Mouse (Mus musculus) forebrain, postnatal 0 days (tissue): ENCODE measurements around the gene Hist1h2an. TPM values are rescaled to one million over a fixed set of nuclear protein-coding genes. Genes with fewer than 3 reads are reported as not detected.
"Not testable (repeated sequence)": the region's sequence is repeated elsewhere in the genome, so short reads cannot be mapped to it uniquely, and the experiment has no call there.

Experiments
- ATAC-seq: fragments of 200-750 bp; cut with Nextera tagmentation; 2 replicates; pipeline ENCODE4 v1.8.0; 2017; ENCODE audit warnings: mild to moderate bottlenecking, moderate library complexity
- DNase-seq: peaks from one replicate; pipeline ENCODE4 v3.0.0-alpha.2; 2015
- H3K27ac ChIP-seq: fragments of 300-500 bp; sonication (generic); 2 replicates; pipeline ENCODE4 v1.5.1; 2014; ENCODE audit warnings: low read depth, mild to moderate bottlenecking, antibody characterized with exemption, low read length, moderate library complexity, mixed read lengths
- H3K27me3 ChIP-seq: fragments of 300-500 bp; sonication (generic); 2 replicates; pipeline ENCODE4 v1.6.1; 2014; ENCODE audit warnings: mild to moderate bottlenecking, low read length, mixed read lengths; ENCODE audit not compliant: insufficient read depth
- H3K36me3 ChIP-seq: fragments of 300-500 bp; sonication (generic); 2 replicates; pipeline ENCODE4 v1.6.1; 2014; ENCODE audit warnings: mild to moderate bottlenecking, moderate library complexity; ENCODE audit not compliant: insufficient read depth
- H3K4me1 ChIP-seq: fragments of 300-500 bp; sonication (generic); 2 replicates; pipeline ENCODE4 v1.6.1; 2014; ENCODE audit warnings: antibody characterized with exemption; ENCODE audit not compliant: insufficient read depth
- H3K4me2 ChIP-seq: fragments of 300-500 bp; sonication (generic); 2 replicates; pipeline ENCODE4 v1.6.1; 2014; ENCODE audit warnings: low read depth, mild to moderate bottlenecking, moderate library complexity
- H3K4me3 ChIP-seq: fragments of 300-500 bp; sonication (generic); 2 replicates; pipeline ENCODE4 v1.5.1; 2014; ENCODE audit warnings: low read depth, low read length, mixed read lengths
- H3K9ac ChIP-seq: fragments of 300-500 bp; sonication (generic); 2 replicates; pipeline ENCODE4 v1.6.1; 2014; ENCODE audit warnings: mild to moderate bottlenecking
- H3K9me3 ChIP-seq: fragments of 300-500 bp; sonication (generic); 2 replicates; pipeline ENCODE4 v1.6.1; 2016; ENCODE audit warnings: low read length
- CTCF ChIP-seq: sonication (generic); IDR thresholded peaks from 2 replicates; pipeline ENCODE4 v1.5.1; 2016; ENCODE audit warnings: antibody characterized with exemption, control low read depth, low read depth
- WGBS: fragments of 180-500 bp; shearing (Covaris S2); extraction: QIAGEN DNeasy Blood & Tissue Kit; methylation state at CpG from one replicate; pipeline ENCODE4 v1.1.7; 2014; 5-methylcytosine and 5-hydroxymethylcytosine counted together
- microRNA-seq, 2 experiments: library from miRNA; unstranded; fragments of <30 nt; microRNA quantifications; one replicate each; pipeline ENCODE4; 2016
- polyA plus RNA-seq: library from polyadenylated mRNA; unstranded; fragments of >200 nt; fragmentation: Nextera tagmentation; extraction: Ambion mirVana; gene quantifications from 2 replicates; pipeline ENCODE4 v1.2.1, GENCODE M21; 2015
- total RNA-seq: library from RNA; depleted of rRNA; stranded (reverse); fragments of >200 nt; gene quantifications from 2 replicates; pipeline ENCODE4 v1.2.3, GENCODE M21; 2014; rRNA removed

The Hist1h2an gene
- total and polyA plus RNA-seq, 2 experiments from 2014 or later: 1.1 to 143 TPM

GRCm38 (mm10) chr13:21753051-21753523 is 33.9 kb downstream of the Hist1h2an start:
- no peak for TF ChIP-seq CTCF
- Histone ChIP-seq H3K27ac (peak overlapping the region; percentile 87), H3K4me3 (peak overlapping the region; percentile 43), H3K27me3 (no peaks in the 10 kb centered on the region), H3K4me2 (peak overlapping the region; percentile 68), H3K4me1 (peaks cover 18% of the 10 kb centered on the region), H3K9me3 (no peaks in the 10 kb centered on the region), H3K9ac (peak overlapping the region; percentile 56), H3K36me3 (no peaks in the 10 kb centered on the region)
- WGBS: 9% methylated on average over 10 of the region's 10 CpGs
- no peak for ATAC-seq
- peak; percentile 25 for DNase-seq

GRCm38 (mm10) chr13:21752356-21752755 is 34.7 kb downstream of the Hist1h2an start:
- no peak for TF ChIP-seq CTCF
- Histone ChIP-seq H3K27ac (no peak overlapping the region), H3K36me3 (no peaks in the 10 kb centered on the region), H3K9ac (no peak overlapping the region), H3K4me2 (no peak overlapping the region), H3K4me3 (no peak overlapping the region), H3K9me3 (no peaks in the 10 kb centered on the region), H3K27me3 (no peaks in the 10 kb centered on the region), H3K4me1 (peaks cover 18% of the 10 kb centered on the region)
- ATAC-seq (no peak), DNase-seq (no peak)
- WGBS: 37% methylated on average over 3 of the region's 3 CpGs

DNA sequence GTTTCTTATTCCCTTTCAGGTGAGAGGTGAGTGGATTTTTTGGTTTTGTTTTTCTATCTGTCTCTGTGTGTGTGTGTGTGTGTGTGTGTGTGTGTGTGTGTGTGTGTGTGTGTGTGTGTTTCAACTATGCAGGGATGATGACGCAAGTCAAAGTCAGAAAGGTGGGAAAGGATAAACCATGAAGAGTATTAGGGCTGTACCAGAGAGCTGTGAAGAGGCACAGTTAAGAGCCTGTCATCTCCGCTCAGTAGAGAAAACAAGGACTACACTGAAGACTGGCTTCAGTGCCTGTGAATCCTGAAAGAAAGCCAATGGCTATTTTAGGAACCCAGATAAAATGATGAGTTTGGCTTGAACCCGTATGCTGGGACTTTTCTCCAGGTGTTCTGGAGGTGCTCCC is 35.2 kb downstream of the Hist1h2an start:
- WGBS: 77% methylated on average over 3 of the region's 3 CpGs
- Histone ChIP-seq H3K36me3 (no peaks in the 10 kb centered on the region), H3K9me3 (no peaks in the 10 kb centered on the region), H3K4me1 (peaks cover 18% of the 10 kb centered on the region), H3K27me3 (no peaks in the 10 kb centered on the region), H3K9ac (no peak overlapping the region), H3K4me3 (no peak overlapping the region), H3K27ac (no peak overlapping the region), H3K4me2 (no peak overlapping the region)
- no peak for TF ChIP-seq CTCF
- DNase-seq (no peak), ATAC-seq (no peak)

DNA sequence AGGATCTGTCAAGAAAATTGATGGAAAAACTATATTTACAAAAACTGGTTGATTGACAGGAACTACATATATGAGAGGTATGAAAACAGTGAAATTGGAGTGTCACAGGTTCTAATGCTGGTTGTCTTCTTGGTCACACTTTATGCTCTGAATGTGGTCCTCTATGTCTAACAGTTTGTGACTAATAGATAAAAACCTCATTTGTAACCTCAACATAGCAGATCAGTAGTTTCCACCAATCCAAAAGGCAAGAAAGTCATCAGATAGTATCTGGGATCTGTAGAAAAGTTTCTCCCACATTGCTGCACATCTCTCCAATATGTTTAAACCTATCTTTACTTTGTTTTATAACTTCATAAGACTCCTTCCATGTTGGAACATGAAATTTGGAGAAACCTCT is 35.6 kb downstream of the Hist1h2an start:
- no peak for TF ChIP-seq CTCF
- Histone ChIP-seq H3K27ac (no peak overlapping the region), H3K9me3 (no peaks in the 10 kb centered on the region), H3K4me2 (no peak overlapping the region), H3K4me1 (peaks cover 18% of the 10 kb centered on the region), H3K4me3 (no peak overlapping the region), H3K9ac (no peak overlapping the region), H3K36me3 (no peaks in the 10 kb centered on the region), H3K27me3 (no peaks in the 10 kb centered on the region)
- DNase-seq (no peak), ATAC-seq (no peak)

- DNase-seq: peak; percentile 95
- not testable (repeated sequence) for H3K9me3 ChIP-seq, H3K36me3 ChIP-seq, H3K27me3 ChIP-seq
- peak within 1 kb of the TSS; percentile 64 for H3K9ac ChIP-seq
- peak; percentile 81 for ATAC-seq
- H3K27ac ChIP-seq: peak within 1 kb of the TSS; percentile 71
- under 1% methylated on average over 42 of the region's 56 CpGs for WGBS
- peak within 1 kb of the TSS; percentile 72 for H3K4me2 ChIP-seq
- H3K4me3 ChIP-seq: peak within 1 kb of the TSS; percentile 55
- peaks cover 18% of the 10 kb centered on the region for H3K4me1 ChIP-seq
Observed at GRCm38 (mm10) chr13:21750159-21751017, 36.6 kb downstream of the Hist1h2an start, which contains the start of gene Hist1h4k. Hist1h4k (minus strand) TSS chr13:21750505.

GRCm38 (mm10) chr13:21749387-21750158 is 37.4 kb downstream of the Hist1h2an start:
- peak overlapping the region; percentile 71 for H3K27ac ChIP-seq
- ATAC-seq (no peak), DNase-seq (peak; percentile 51)
- H3K9ac ChIP-seq: peak overlapping the region; percentile 64
- peak overlapping the region; percentile 55 for H3K4me3 ChIP-seq
- H3K4me2 ChIP-seq: peak overlapping the region; percentile 72
- peaks cover 18% of the 10 kb centered on the region for H3K4me1 ChIP-seq
- no peaks in the 10 kb centered on the region for H3K36me3 ChIP-seq
- H3K9me3 ChIP-seq: no peaks in the 10 kb centered on the region
- WGBS: 3% methylated on average over 5 of the region's 5 CpGs
- TF ChIP-seq CTCF: no peak
- H3K27me3 ChIP-seq: no peaks in the 10 kb centered on the region

GRCm38 (mm10) chr13:21745006-21745405 is 42.0 kb downstream of the Hist1h2an start:
- H3K4me3 ChIP-seq: no peak overlapping the region
- DNase-seq (no peak), ATAC-seq (no peak)
- H3K27me3 ChIP-seq: no peaks in the 10 kb centered on the region
- 90% methylated on average over 1 of the region's 1 CpGs for WGBS
- H3K9ac ChIP-seq: no peak overlapping the region
- no peaks in the 10 kb centered on the region for H3K36me3 ChIP-seq
- H3K4me2 ChIP-seq: no peak overlapping the region
- H3K27ac ChIP-seq: no peak overlapping the region
- no peak for TF ChIP-seq CTCF
- H3K4me1 ChIP-seq: peaks cover 13% of the 10 kb centered on the region
- H3K9me3 ChIP-seq: no peaks in the 10 kb centered on the region

Small RNA genes lying within 50 kb of the gene (microRNA-seq; reads per million reads assigned to microRNA genes)
- gene Gm19658 (0 reads per million in 2 experiments), gene Gm44346 (0 reads per million in 2 experiments), gene Gm44454 (0 reads per million in 2 experiments), gene Gm44466 (0 reads per million in 2 experiments)

Other genes with a start within 250 kb of the Hist1h2an start
- not detected in 2 replicates for gene Olfr1366, start 244.4 kb downstream of the Hist1h2an start, total RNA-seq
- gene Olfr1366, start 244.4 kb downstream of the Hist1h2an start, polyA plus RNA-seq: 0.15 TPM in 2 replicates
- not detected in 2 replicates for gene Olfr1535, start 227.3 kb downstream of the Hist1h2an start, total RNA-seq
- 0.06 and 0.07 TPM in 2 replicates for gene Olfr1535, start 227.3 kb downstream of the Hist1h2an start, polyA plus RNA-seq
- gene Olfr1364, start 205.5 kb downstream of the Hist1h2an start, total RNA-seq: not detected in 2 replicates
- not detected in 2 replicates for gene Olfr1364, start 205.5 kb downstream of the Hist1h2an start, polyA plus RNA-seq
- gene Olfr1362, start 173.2 kb downstream of the Hist1h2an start, total RNA-seq: not detected in 2 replicates
- not detected in 2 replicates for gene Olfr1362, start 173.2 kb downstream of the Hist1h2an start, polyA plus RNA-seq
- not detected in 2 replicates for gene Olfr11, start 144.7 kb downstream of the Hist1h2an start, total RNA-seq
- gene Olfr11, start 144.7 kb downstream of the Hist1h2an start, polyA plus RNA-seq: not detected in 2 replicates
- not detected in 2 replicates for gene Olfr1361, start 123.8 kb downstream of the Hist1h2an start, total RNA-seq
- gene Olfr1361, start 123.8 kb downstream of the Hist1h2an start, polyA plus RNA-seq: not detected in 2 replicates
- not detected in 2 replicates for gene Olfr1360, start 109.8 kb downstream of the Hist1h2an start, total RNA-seq
- not detected in 2 replicates for gene Olfr1360, start 109.8 kb downstream of the Hist1h2an start, polyA plus RNA-seq
- gene Olfr1359, start 89.1 kb downstream of the Hist1h2an start, total RNA-seq: not detected in 2 replicates
- gene Olfr1359, start 89.1 kb downstream of the Hist1h2an start, polyA plus RNA-seq: not detected in 2 replicates
- gene Hist1h2bl, start 71.1 kb downstream of the Hist1h2an start, total RNA-seq: 131 and 141 TPM in 2 replicates
- gene Hist1h2bl, start 71.1 kb downstream of the Hist1h2an start, polyA plus RNA-seq: 0.65 and 0.73 TPM in 2 replicates
- gene Hist1h2ai, start 70.8 kb downstream of the Hist1h2an start, total RNA-seq: 342 and 560 TPM in 2 replicates
- 12.1 and 14.6 TPM in 2 replicates for gene Hist1h2ai, start 70.8 kb downstream of the Hist1h2an start, polyA plus RNA-seq
- gene Hist1h3h, start 69.6 kb downstream of the Hist1h2an start, total RNA-seq: 277 and 308 TPM in 2 replicates
- gene Hist1h3h, start 69.6 kb downstream of the Hist1h2an start, polyA plus RNA-seq: 0.75 and 1.3 TPM in 2 replicates
- 308 and 356 TPM in 2 replicates for gene Hist1h2bm, start 65.2 kb downstream of the Hist1h2an start, total RNA-seq
- gene Hist1h2bm, start 65.2 kb downstream of the Hist1h2an start, polyA plus RNA-seq: 0.34 TPM in 1 of 2 replicates, not detected in the other
- gene Hist1h4j, start 52.2 kb downstream of the Hist1h2an start, total RNA-seq: 282 and 307 TPM in 2 replicates
- gene Hist1h4j, start 52.2 kb downstream of the Hist1h2an start, polyA plus RNA-seq: not detected in 2 replicates
- gene Hist1h4k, start 36.7 kb downstream of the Hist1h2an start, total RNA-seq: 635 and 850 TPM in 2 replicates
- not detected in 2 replicates for gene Hist1h4k, start 36.7 kb downstream of the Hist1h2an start, polyA plus RNA-seq
- gene Hist1h2ak, start 33.4 kb downstream of the Hist1h2an start, total RNA-seq: 242 and 258 TPM in 2 replicates
- gene Hist1h2ak, start 33.4 kb downstream of the Hist1h2an start, polyA plus RNA-seq: 4.4 and 5.2 TPM in 2 replicates
- gene Hist1h2bn, start 33.1 kb downstream of the Hist1h2an start, total RNA-seq: 157 and 249 TPM in 2 replicates
- gene Hist1h2bn, start 33.1 kb downstream of the Hist1h2an start, polyA plus RNA-seq: not detected in 2 replicates
- 140 and 182 TPM in 2 replicates for gene Hist1h1b, start 6.6 kb downstream of the Hist1h2an start, total RNA-seq
- 4.0 and 4.7 TPM in 2 replicates for gene Hist1h1b, start 6.6 kb downstream of the Hist1h2an start, polyA plus RNA-seq
- gene Hist1h3i, start 3.8 kb downstream of the Hist1h2an start, total RNA-seq: 282 and 291 TPM in 2 replicates
- gene Hist1h3i, start 3.8 kb downstream of the Hist1h2an start, polyA plus RNA-seq: 20.0 and 34.1 TPM in 2 replicates
- gene Hist1h2bp, start 243 bp upstream of the Hist1h2an start, total RNA-seq: 46.4 and 70.5 TPM in 2 replicates
- 0.28 TPM in 1 of 2 replicates, not detected in the other for gene Hist1h2bp, start 243 bp upstream of the Hist1h2an start, polyA plus RNA-seq
- gene Hist1h2bq, start 23.0 kb upstream of the Hist1h2an start, total RNA-seq: 214 and 268 TPM in 2 replicates
- 4.6 and 5.2 TPM in 2 replicates for gene Hist1h2bq, start 23.0 kb upstream of the Hist1h2an start, polyA plus RNA-seq
- 1.0 TPM in 1 of 2 replicates, not detected in the other for gene Hist1h2ao, start 23.2 kb upstream of the Hist1h2an start, total RNA-seq
- 1.6 TPM in 1 of 2 replicates, not detected in the other for gene Hist1h2ao, start 23.2 kb upstream of the Hist1h2an start, polyA plus RNA-seq
- 1.3 and 1.7 TPM in 2 replicates for gene Hist1h4m, start 24.5 kb upstream of the Hist1h2an start, total RNA-seq
- gene Hist1h4m, start 24.5 kb upstream of the Hist1h2an start, polyA plus RNA-seq: not detected in 2 replicates
- gene Hist1h4n, start 45.0 kb upstream of the Hist1h2an start, total RNA-seq: 2,245 and 2,544 TPM in 2 replicates
- 2.4 and 5.0 TPM in 2 replicates for gene Hist1h4n, start 45.0 kb upstream of the Hist1h2an start, polyA plus RNA-seq
- 584 and 748 TPM in 2 replicates for gene Hist1h2ap, start 46.3 kb upstream of the Hist1h2an start, total RNA-seq
- 655 and 1,288 TPM in 2 replicates for gene Hist1h2ap, start 46.3 kb upstream of the Hist1h2an start, polyA plus RNA-seq
- gene Hist1h2br, start 46.5 kb upstream of the Hist1h2an start, total RNA-seq: 158 and 260 TPM in 2 replicates
- 4.6 and 4.9 TPM in 2 replicates for gene Hist1h2br, start 46.5 kb upstream of the Hist1h2an start, polyA plus RNA-seq
- 20.7 and 21.6 TPM in 2 replicates for gene Zfp184, start 157.9 kb upstream of the Hist1h2an start, total RNA-seq
- 15.3 and 17.2 TPM in 2 replicates for gene Zfp184, start 157.9 kb upstream of the Hist1h2an start, polyA plus RNA-seq
- 0.38 TPM in 1 of 2 replicates, not detected in the other for gene Pom121l2, start 194.0 kb upstream of the Hist1h2an start, total RNA-seq
- not detected in 2 replicates for gene Pom121l2, start 194.0 kb upstream of the Hist1h2an start, polyA plus RNA-seq
- gene Prss16, start 222.5 kb upstream of the Hist1h2an start, total RNA-seq: not detected in 2 replicates
- not detected in 2 replicates for gene Prss16, start 222.5 kb upstream of the Hist1h2an start, polyA plus RNA-seq
- gene Hist1h2ah, start 248.3 kb upstream of the Hist1h2an start, total RNA-seq: 9.2 and 47.2 TPM in 2 replicates
- gene Hist1h2ah, start 248.3 kb upstream of the Hist1h2an start, polyA plus RNA-seq: 1.6 and 1.9 TPM in 2 replicates
- 233 and 262 TPM in 2 replicates for gene Hist1h2bk, start 248.7 kb upstream of the Hist1h2an start, total RNA-seq
- 0.40 TPM in 1 of 2 replicates, not detected in the other for gene Hist1h2bk, start 248.7 kb upstream of the Hist1h2an start, polyA plus RNA-seq